Mouse (Mus musculus) frontal cortex, postnatal 36 days (tissue): ENCODE results near the gene Lhx2.

Experiments
- DNase-seq, 2 experiments: peaks; one replicate each; pipeline ENCODE4 v3.0.0; 2022; ENCODE audit warnings: low spot score in 2 of 2

Lhx2 gene

GRCm38 (mm10) chr2:38405356-38405755 lies 66.3 kb downstream of the Lhx2 start:
- DNase-seq: no peak

GRCm38 (mm10) chr2:38409309-38409708 lies 70.2 kb downstream of the Lhx2 start:
- DNase-seq: no peak

GRCm38 (mm10) chr2:38410227-38410626 lies 71.1 kb downstream of the Lhx2 start:
- no peak for DNase-seq

GRCm38 (mm10) chr2:38412599-38413177 lies 73.6 kb downstream of the Lhx2 start:
- DNase-seq: no peak

GRCm38 (mm10) chr2:38417970-38418369 lies 78.9 kb downstream of the Lhx2 start:
- no peak for DNase-seq
